Mouse (Mus musculus) stomach, postnatal 0 days (tissue): ENCODE data around the gene Gpd1l.

ENCODE experiments used
- CTCF ChIP-seq: IDR thresholded peaks from 2 replicates; pipeline ENCODE4 v1.5.1; 2016; ENCODE audit warnings: antibody characterized with exemption, low read depth, mild to moderate bottlenecking, moderate library complexity
- EP300 ChIP-seq: optimal IDR thresholded peaks from 2 replicates; pipeline ENCODE3; 2016; ENCODE audit warnings: antibody characterized with exemption

DNA sequence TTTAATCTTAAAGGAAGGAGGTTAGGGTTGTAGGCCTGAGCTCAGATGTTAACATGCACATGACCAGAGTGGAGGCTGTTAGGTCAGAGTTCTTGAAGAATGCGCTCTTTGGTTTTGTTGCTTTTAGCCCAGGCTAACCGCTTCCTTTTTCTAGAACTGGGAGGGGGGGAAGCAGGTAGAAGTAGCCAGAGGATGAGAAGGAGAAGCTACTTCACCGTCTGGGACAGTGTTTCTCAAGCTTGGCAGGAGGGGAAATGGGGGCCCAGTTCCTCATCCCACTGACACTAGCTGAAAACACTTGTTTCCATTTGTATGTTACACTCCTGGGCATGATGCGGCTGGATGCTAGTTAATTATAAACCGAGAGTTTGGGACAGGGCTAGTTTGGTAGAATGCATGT lies 8.2 kb downstream of the Gpd1l start:
- TF ChIP-seq CTCF (no peak), EP300 (no peak)
